Mouse (Mus musculus) embryonic fibroblast, embryonic 13.5 days (primary cell): Measurements from ENCODE around the gene Wasf2.
A peak's percentile ranks its signal among the peaks of the same experiment; 100 is the strongest.

Source experiments
- CTCF ChIP-seq: IDR thresholded peaks from 2 replicates; pipeline ENCODE4 v1.5.1; 2011; ENCODE audit warnings: mild to moderate bottlenecking, control low read depth, low read length, moderate library complexity, borderline replicate concordance; ENCODE audit not compliant: insufficient read depth
- POLR2A ChIP-seq: IDR thresholded peaks from 2 replicates; pipeline ENCODE4 v1.6.1; 2011; ENCODE audit warnings: low read depth, mild to moderate bottlenecking, control low read depth, low read length, moderate library complexity

DNA sequence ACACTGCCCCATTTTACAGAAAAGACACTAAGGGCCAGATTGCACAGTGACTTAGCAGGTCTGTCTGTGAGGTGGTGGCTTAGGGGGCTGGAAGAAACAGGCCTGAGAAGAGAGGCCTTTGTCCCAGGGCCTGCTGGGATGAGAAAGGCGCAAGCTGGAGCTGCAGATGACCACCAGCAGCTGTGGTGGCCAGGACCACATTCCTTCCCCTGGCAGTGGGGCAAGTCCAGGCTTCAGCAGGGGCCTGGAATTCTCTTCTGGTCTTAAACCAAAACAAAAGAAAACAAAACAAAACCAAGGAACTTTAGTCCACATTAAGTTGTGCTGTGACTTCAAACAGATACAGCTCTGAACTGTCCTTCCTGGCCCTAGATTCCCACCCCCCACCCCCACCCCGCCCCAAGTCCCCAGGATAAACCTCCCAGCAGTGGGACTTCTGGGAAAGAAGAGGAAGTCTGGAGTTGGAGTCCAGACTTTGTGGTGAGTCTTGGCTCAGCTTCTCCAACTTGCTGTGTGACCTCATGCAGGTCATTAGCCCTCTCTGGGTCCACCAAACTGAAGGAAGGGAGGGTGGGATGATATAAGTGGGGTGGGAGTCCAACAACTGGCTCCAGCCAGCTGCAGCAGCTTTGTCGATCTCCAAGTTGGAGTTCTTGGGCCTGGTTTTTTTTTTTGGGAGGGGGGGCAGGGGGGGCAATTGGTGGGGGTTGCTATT lies 13.4 kb upstream of the Wasf2 start:
- no peak for TF ChIP-seq CTCF
- TF ChIP-seq POLR2A: peak; percentile 17
